Mouse (Mus musculus) kidney, postnatal 14 days (tissue): ENCODE results near the gene Cers5.
"Not testable (repeated sequence)": the region's sequence is repeated elsewhere in the genome, so short reads cannot be mapped to it uniquely, and the experiment has no call there.

Source experiments
- DNase-seq: peaks from one replicate; pipeline ENCODE4 v3.0.0; 2022; ENCODE audit warnings: mixed read lengths

Gene Cers5

DNA sequence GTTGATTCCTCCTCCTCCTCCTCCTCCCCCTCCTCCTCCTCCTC lies at the start of gene Cers5:
Gene Cers5, minus strand, starts transcription at position 5 of the 44 bp plus-strand sequence.
- DNase-seq: not testable (repeated sequence)

DNA sequence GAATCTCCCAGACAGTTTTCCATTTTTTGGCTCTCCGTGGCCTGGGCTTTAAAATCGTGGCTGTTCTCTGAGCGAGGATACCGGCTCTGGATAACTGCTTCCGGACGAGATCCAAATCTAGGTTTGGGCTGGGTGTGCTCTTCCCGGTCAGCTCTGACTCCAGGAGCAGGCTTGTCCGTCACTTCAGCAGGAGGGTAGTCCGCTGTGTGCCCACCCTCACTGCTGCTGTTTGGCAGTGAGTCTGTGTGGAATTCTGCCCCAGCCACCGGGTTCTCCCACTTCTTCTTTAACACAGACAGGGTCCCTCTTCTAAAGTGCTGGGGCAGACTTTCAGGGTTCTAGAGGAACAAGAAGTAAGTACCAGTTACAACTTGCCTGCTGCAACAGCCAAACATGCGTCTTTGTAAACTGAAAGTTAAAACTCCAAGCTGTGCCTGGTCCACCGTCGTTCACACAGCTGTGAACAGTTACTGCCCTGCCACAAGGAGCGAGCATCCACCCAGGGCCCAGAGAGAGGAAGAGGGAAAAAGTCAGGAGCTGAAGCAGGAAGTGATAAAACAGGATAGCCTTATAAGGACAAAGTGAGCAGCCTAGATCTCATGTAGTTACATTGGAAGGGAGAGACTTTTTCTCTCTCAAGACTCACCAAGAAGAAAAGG lies 47.1 kb upstream of the Cers5 start:
- peak; percentile 62 for DNase-seq

DNA sequence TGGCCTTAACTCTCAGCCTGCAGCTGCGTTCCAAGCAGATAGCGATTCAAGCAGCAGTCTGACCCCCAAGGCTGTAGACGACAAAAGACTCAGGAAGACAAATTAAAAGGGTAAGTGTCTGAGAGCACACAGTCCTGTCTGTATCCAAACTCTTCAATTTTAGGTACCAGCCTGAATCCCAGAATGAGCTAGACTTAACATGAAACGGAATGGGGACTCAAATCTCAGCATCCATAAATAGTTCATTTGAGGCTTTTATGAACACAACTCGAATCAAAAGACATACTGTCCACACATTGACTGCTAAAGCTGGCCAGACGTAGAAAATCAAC lies 46.4 kb upstream of the Cers5 start:
- DNase-seq: no peak

DNA sequence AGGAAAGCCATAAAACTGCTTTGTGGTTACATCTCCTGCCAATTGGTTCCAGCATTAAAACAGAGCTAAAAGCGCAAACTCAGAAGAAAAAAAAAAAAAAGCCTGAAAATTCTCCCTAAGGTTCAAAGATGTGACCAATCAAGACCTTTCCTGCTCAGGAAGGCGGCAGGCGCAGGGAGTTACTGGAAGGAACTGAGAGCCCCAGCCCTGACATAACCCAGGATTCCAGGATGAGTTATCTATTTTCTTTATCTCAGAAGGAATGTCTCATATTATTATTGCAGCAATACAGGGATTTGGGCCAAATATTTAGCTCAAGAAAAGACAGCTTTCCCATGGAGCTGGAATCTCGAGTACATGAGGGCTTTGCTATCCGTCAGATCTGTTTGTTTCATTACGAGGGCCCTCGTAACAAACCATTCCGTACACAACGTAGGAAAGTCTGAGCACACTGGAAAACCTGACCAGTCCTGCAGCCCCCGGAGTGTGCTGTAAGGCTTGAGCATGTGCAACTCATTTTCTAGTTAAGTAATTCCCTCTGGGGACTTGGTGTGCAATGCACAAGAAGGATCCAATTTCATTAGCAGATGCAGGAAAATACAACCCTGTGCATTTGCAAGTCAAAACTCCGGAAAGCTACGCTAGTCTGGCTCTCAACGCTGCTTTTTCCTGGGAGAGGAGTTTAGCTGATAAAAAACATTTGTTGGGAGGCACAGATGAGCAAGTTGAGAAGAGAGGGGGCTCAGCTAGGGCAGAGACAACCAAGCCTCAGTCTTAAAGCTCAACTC lies 45.8 kb upstream of the Cers5 start:
- peak; percentile 73 for DNase-seq

DNA sequence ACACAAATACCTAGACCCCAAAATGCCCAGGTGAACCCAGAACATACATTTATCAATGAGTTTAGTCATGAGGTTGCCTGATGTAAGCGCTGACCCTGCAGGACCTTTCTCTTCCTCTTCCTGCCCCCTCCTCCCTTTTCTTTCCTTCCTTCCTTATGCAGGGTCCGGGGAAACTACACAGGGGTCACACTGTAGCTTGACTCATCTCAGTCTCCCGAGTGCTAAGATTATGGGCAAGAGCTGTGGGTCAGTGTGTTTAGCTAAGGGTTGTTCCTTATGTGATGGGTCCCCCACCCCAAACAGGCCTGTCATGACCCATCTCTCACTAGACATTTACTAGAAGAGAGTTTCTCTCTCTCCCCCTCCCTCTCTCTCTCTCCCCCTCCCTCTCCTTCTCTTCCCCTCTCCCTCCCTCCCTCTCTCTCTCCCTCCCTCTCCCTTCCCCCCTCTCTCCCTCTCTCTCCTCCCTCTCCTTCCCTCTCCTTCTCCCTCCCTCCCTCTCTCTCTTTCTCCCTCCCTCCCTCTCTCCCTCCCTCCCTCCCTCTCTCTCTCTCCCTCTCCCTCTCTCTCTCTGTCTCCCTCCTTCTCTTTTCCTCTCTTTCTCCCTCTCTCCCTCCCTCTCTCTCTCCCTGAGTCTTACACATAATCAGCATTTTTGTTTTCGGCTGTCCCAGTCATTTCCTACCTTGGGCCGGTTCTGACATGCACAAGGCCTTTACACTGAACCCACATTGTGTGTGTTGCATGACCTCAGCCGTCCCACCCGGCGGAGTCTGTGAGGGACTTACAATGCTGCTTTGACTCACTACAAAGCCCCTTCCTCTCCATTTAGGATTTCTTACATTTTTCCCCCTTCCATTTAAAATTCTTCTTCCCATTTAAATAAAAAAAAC lies 44.9 kb upstream of the Cers5 start:
- DNase-seq: no peak

DNA sequence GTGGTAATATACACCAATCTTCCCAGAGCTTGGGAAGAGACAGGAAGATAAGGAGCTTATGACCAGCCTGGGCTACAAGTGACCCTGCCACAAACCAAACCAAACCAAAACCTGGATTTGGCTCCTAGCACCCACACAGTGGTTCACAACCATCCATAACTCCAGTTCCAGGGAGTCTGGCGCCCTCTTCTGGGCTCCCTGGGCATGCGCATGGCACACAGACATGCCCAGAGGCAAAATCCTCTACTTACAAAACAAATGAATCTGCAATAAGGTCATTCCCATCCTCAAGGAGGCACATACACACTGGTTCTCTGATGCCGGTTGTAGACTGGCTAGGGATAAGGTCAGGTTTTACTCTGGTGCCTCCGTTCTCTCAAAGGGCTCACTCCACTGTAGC lies 43.3 kb upstream of the Cers5 start:
- no peak for DNase-seq

DNA sequence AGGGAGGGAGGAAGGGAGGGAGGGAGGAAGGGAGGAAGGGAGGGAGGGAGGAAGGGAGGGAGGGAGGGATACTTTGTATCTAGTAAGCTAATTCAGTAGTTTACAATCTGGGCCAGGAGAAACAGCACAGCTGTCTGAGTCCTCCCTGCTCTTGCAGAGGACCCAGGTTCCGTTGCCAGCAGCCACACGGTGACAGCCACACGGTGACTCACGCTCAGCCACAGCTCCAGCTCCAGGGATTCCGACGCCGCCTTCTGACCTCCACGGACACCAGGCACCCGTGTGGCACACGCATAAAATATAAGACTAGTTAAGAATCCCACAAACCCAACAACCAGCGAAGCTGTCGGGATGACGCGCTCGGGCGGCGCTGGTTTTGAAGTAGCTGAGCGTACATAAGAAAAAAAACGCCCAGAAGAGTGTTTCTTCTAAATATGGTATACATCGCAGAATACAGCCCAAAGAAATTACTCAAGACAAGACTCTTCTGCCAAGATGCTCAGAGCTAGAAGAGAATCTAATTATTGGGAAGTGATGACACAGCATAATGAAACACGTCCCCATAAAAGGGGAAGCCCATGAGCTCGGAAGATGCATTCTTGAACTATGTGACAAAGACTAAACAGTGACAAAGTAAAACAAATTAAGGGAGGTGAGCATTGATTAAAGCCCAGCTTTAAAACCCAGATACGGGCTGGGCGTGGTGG lies 42.0 kb upstream of the Cers5 start:
- DNase-seq: no peak

DNA sequence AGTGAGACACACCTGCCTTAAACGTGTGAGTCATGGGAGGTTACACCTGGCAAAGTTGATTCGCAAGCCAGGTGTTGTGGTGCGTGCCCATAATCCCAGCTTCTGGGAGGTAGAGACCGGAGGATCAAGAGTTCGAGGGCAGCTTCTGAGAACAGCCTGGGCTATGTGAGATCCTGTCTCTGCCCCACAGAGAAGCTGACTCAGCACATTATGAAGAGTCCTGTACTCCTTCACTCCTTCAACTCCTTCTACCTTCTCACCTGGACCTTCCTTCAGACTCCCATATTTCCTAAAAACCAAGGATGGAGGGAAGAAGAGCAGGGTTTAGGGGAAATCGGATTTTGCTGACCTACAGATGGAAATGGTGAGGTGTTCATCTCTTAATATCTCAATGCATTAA lies 41.0 kb upstream of the Cers5 start:
- no peak for DNase-seq

DNA sequence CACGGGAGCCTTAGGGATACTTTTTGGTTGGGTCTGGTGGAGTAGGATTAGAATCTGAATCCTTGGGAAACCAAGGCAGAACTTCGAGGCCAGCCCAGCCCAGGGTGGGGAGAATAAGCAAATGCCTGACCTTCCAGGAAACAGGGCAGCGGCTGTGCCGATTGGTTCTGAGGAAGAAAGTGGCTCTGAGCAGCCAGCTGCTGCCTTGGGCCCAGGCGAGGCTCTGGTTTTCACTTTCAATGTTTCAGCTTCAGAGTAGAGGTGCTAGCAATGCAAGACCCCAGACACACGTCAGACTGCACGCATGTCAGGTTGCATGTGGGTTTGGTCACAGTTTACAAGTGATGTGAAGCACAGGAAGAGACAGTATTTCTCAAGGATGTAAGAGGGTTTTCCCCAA lies 39.4 kb upstream of the Cers5 start:
- no peak for DNase-seq

DNA sequence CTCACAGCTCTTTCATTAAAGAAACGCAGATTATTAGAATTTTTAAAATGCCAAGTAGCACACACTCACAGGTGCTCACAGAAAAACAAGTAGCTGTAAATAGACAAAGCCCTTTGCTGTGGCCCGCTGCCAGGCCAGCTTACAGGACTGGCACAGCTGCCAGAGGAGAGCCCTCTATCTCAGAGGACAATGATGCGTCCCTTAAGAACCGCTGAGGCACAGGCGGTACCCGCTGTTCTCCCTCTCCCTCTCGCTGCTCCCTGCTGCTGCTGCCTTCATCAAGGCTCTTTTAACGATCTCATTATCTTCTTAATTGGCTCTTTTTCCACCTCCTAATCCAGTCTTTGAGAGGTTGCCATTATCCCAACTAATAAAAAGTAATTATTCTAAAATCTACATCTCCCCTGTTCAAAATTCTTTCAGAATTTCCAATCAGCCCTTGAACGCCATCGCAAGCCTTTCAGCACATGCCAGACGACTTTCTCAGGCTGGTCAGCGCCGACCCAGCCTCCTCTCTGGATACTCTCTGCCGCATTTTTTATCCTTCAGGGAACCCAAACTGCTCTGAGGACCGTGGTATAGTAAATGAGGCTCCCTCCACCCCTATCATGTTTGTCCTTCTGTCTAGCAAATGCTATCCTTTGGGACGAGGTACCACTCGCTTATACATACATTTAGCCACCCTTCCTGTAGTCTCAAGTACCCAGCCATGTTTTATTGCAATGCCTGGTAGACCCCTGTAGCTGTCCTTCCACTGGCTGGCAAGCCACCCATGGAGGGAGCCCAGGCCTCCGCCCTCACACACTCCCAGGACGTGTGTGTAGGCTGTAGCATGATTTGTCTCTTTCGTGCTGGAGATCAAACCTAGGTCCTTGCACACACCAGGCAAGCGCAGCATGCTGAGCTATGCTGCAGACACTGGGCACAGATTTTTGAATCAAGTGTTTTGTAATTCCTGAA lies 35.4 kb upstream of the Cers5 start:
- no peak for DNase-seq

DNA sequence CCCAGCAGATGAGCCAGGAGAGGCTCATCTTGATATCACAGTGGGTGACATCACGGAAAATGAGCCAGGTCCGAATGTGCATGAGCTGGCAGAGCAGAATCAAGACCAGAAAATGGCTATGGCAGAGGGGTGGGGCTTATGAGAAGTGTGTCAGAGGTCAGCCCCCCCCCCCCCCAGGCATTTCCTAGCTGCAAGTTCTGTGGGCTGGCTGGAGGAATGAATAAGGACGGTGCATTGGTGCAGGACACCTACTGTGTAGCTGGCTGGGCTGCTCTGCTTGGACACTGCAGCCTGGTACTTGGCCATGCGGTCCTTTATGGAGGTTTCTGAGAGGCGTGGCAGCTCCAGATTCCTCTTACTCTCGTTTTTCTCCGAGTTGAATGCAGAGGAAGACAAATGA lies 33.5 kb upstream of the Cers5 start:
- no peak for DNase-seq

DNA sequence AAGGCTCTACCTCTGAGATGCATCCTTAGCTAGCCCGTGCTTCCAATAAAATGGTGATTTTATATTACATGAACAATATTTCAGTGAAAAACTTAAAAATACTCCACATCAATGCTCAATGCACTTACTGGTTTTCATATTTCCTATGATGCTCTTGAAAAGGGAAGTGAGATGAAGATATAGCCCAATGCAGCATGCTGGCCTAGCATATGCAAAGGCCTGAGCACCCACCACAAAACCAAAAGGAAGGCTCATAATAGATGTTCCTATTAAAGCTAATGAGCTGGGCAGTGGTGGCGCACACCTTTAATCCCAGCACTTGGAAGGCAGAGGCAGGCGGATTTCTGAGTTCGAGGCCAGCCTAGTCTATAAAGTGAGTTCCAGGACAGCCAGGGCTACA lies 33.0 kb upstream of the Cers5 start:
- DNase-seq: no peak

DNA sequence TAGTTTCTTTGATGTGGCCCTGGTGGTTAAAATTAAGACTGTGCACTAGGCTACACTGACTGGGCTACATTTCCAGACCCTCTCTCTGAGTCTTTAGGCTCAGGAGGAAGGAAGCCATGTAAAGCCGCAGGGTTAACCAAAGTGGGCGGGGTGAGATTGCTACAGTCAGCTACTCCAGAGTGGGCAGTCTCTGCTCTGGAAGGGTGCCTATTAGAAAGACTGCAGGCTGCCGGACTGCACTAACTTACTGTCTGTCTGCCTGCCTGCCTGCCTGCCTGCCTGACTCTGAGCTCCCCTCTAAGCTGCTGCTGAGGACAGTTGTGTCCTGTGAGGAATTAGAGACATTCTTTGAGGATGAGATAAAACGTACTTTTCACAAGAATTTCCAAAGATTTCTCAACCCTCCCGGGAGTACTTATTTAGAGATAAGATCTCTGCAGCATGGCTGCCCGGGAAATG lies 30.5 kb upstream of the Cers5 start:
- peak; percentile 55 for DNase-seq

DNA sequence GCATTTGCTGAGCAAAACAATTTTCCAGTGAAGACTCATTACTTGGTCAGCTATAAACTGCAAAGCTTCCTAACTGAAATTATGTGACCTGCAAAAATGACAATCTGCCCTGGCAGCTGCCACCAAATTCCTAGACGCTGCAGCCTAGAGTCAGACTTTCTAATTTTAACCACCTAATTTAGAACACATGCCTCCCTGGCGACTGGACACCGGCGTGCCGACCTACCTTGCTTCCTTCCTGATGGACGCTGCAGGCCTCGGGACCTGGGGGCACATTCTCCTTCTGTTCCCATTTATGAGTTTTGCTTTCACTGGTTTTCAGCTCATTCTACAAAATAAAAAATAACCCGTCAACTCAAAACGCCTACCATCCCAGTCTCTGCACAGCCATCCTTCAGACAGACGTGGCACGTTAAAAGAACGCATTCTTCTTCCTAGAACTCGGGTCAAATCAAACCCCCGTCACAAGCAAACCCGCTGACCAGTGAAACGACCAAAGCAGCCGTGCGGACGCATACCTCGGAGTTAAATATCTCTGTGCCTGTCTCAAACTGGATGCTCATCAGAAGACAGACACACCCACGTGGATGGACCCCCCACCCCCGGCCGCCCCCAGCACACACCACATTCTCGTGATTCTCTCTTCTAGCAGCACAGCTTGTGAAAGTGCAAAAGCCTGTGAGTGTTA lies 29.3 kb upstream of the Cers5 start:
- DNase-seq: no peak

DNA sequence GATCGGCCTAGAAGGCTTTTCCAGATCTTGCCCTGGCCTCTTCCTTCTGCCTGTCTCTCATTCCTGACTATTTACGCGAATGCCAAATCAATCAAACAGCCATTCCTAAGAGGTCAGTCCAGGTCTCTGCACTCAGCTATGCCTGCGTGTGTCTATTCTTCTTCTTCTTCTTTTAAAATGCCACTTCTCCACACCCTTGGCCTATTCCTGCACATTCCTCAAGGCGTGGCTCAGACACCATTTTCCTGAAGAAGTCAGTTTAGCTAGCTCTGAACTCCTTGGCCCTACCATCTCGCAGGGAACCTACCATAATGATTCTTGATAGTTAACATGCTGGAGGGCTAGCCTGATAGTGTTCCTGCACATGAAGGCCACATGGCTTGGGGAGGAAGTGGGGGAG lies 27.0 kb upstream of the Cers5 start:
- no peak for DNase-seq

DNA sequence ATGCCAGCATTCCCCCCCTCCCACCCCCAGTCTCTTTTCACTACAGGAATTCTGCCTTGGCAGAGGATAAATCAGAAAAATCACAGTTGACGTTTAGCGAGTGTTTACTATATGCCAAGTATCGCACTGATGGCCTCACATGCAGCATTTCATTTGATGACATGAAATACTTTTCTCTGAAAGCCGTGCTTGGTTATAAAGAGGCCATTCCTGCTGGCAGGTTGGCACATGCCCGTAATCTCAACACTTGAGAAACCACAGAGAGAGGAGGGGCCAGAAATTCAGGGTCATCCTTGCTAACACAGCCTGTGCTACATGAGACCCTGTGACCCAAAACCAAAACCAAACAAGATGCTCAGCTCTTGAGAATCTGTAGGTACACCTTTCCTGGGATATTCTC lies 25.2 kb upstream of the Cers5 start:
- no peak for DNase-seq

DNA sequence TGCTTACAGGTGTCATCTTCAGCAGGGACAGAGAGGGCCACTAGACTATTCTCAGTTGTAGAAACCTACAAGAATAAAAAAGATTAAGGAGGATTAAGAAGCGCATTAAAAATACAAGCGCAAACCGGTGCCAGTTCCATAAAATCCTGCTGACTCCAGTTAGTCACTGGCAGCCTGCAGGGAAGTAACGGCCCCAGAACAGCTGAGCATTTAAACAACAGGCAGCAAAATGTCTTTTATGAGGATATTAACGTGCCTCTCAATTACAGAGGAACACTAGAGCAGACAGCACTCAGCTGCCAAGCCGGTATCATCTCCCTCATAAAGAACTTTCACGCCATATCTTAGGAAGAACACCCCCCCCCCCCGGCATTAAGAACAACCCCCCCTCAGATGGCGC lies 24.1 kb upstream of the Cers5 start:
- DNase-seq: peak; percentile 33

DNA sequence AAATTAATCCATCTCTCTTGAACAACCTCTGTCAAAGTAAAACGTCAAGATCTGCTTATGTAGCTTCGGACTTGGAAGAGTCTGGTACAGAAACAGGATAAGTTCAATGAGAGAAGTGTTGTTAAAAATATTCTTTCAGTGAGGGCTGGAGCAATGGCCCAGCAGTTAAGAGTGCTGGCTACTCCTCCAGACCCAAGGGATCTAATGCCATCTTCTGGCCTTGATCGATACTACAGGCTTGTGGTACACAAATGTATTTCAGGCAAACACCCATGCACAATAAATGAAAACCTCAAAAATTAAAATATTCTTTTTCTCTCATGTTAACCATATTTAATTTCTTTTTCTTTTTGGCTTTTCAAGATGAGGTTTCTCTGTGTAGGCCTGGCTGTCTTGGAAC lies 23.4 kb upstream of the Cers5 start:
- DNase-seq: no peak

DNA sequence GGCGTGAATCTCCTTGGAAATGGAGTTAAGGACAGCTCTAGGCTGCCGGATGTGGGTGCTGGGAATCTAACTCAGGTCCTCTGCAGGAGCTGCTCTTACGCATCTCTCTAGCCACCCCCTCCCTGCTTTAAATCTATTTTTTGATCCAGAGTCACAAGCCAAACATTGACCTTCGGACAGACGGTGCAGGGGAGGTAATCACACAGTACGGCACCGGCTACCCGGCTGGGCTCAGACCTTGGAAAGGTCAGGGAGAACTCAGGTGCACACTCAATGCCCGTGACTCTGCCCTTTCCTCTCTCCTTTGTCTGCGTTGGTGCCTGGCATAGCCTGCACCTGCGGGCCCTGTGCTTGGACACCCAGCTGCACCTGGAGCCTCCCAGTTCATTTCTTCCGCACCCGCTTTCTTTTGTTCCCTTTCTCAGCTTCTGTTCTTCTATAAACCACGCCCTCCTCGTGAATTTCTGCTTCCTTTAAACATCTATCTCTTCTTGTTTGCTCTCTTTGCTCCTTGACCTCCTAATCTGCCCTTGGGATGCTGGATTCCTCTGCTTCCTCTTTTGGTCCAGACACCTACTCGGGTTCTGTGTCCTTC lies 19.6 kb upstream of the Cers5 start:
- no peak for DNase-seq

DNA sequence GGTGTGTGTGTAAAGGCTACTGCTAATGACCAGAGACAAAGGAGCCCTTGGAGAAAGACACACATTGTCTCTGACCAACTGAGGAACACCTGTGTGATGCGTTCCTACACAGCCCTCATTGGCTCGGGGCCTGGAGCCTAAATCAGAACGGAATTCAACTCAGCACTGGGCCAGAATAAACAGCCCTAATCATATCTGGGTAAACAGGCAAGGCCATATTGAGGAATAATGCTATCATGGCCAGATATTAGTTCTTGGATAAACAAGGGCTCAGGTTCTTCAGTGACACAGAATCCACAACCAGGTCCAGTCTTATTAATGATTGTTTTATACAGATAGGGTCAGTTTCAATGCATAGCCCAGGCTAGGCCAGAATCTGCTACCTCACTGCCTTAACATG lies 18.3 kb upstream of the Cers5 start:
- DNase-seq: no peak

DNA sequence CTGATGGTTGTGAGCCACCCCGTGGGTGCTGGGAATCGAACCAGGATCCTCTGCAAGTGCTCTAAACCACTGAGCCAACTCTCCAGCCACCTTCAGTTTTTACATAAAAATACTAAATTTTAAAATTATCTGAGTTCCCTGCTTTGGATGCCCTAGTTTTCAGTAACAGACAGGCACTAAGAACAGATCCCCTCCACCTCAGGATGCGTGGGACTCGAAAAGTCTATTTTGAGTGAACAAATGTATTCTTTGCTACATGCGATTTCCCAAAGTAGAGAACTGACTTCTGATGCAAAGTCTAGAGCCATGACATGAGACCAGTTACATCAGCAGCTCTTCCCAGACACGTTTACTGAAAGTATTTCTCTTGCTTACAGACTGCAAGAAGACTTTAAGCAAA lies 17.8 kb upstream of the Cers5 start:
- no peak for DNase-seq
